8 mouse cellular contexts compared by ENCODE assay signal in the genomic region with DNA sequence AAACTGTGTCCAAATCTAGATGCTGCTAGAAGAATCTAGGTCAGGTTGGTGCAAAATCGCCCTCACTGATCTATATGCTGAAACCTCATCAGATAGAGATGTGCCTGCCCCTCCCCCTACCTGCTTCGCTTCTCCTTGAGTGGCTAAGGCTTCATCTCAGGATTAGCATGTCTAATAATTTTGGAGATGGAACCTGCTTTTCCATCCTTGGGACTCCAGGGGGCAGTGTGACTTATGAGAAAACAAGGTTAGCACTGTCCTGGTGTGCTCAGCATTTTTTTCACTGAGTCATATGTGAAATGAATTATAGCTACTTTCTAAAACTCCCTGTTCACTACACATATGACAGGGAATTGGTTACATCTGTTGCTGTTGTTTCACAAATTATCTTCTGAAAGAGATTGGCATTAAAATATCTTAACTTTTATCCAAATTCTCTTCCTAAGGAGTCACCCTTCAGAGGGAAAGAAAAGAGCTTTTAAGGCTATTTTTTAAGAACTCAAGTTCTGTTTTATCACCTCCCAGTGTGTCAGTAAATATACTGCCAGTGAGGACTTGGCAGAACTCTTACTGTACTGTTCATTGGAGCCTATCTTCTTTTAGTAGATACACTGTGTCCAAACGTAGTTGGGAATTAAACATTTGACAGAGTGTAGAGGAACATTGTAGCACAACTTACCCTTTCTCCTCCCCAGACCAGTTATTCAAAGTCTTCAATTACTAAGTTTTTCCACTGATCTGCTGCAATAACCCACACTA.
DNase-seq lines count a peak whose midpoint lies in the region; ATAC-seq and TF ChIP-seq lines count a peak whose summit lies in the region.
"Had no signal": no experiment of that assay in that cellular context is flagged by ENCODE, and none has a peak within 500 bp of the region (broad histone marks: within the 10 kb centered on the region; RNA-seq: fewer than 3 reads in every experiment).

No protein-coding gene starts in this region.

- peak; percentile 60 for DNase-seq in R1 (ENCODE audit: low read depth, low spot score)
- DNase-seq in brain, adult 2 months (ENCODE audit: low read depth, low spot score) = peak; percentile 83
- DNase-seq in layer of hippocampus, adult 18-20 months (ENCODE audit: low spot score in 2 of 2) = peak; percentile 10 to 78
- peak; percentile 85 for DNase-seq in lung, postnatal 0 days (ENCODE audit: low spot score)
- peak; percentile 22 for DNase-seq in stomach, postnatal 0 days (ENCODE audit: low spot score)

- H3K9ac ChIP-seq in forebrain, embryonic 13.5 days = no peak overlapping the region
- no peak overlapping the region for H3K9ac ChIP-seq in lung, postnatal 0 days (replicated peaks; ENCODE audit: low read depth)
- H3K9ac ChIP-seq in stomach, postnatal 0 days (ENCODE audit: low read length) = no peak overlapping the region
- H3K9ac ChIP-seq: embryonic facial prominence, embryonic 15.5 days had no signal

- H3K4me2 ChIP-seq in forebrain, embryonic 13.5 days = no peak overlapping the region
- no peak overlapping the region for H3K4me2 ChIP-seq in lung, postnatal 0 days (replicated peaks; ENCODE audit: low read depth, low read length)
- H3K4me2 ChIP-seq in stomach, postnatal 0 days (replicated peaks; ENCODE audit: low read depth) = no peak overlapping the region
- H3K4me2 ChIP-seq: embryonic facial prominence, embryonic 15.5 days had no signal

- H3K9me3 ChIP-seq in forebrain, embryonic 13.5 days (replicated peaks) = no peaks in the 10 kb centered on the region
- no peaks in the 10 kb centered on the region for H3K9me3 ChIP-seq in lung, postnatal 0 days (ENCODE audit: low read length)
- H3K9me3 ChIP-seq in stomach, postnatal 0 days (ENCODE audit: control insufficient read depth, low read length) = no peaks in the 10 kb centered on the region
- H3K9me3 ChIP-seq: embryonic facial prominence, embryonic 15.5 days had no signal

- H3K4me1 ChIP-seq in forebrain, embryonic 13.5 days = no peaks in the 10 kb centered on the region
- no peaks in the 10 kb centered on the region; the same call in 1 of the 2 replicates for H3K4me1 ChIP-seq in lung, postnatal 0 days (ENCODE audit: insufficient read depth, low read depth, low read length)
- no peaks in the 10 kb centered on the region for H3K4me1 ChIP-seq in stomach, postnatal 0 days (replicated peaks; ENCODE audit: control insufficient read depth, insufficient read depth)
- H3K4me1 ChIP-seq: embryonic facial prominence, embryonic 15.5 days had no signal

- H3K4me3 ChIP-seq in forebrain, embryonic 13.5 days = no peak overlapping the region
- H3K4me3 ChIP-seq in lung, postnatal 0 days (ENCODE audit: low read depth, low read length) = no peak overlapping the region
- H3K4me3 ChIP-seq in stomach, postnatal 0 days (ENCODE audit: low read depth, low read length) = no peak overlapping the region
- H3K4me3 ChIP-seq: embryonic facial prominence, embryonic 15.5 days had no signal

- ATAC-seq in forebrain, embryonic 13.5 days = peak; percentile 48; the same call in 1 of the 2 replicates
- ATAC-seq in hematopoietic stem cell, adult 5-6 weeks (replicated peaks in 1 of 2; ENCODE audit: insufficient read depth in 1 of 2, low FRiP score in 2 of 2, low TSS enrichment in 1 of 2, low read depth in 1 of 2, poor library complexity in 2 of 2, severe bottlenecking in 2 of 2) = peak; percentile 82 to 89
- peak; percentile 75 for ATAC-seq in lung, postnatal 0 days
- ATAC-seq in stomach, postnatal 0 days (ENCODE audit: low FRiP score, low TSS enrichment) = peak; percentile 73

- 52% methylated on average over 3 of the region's 3 CpGs for WGBS in forebrain, embryonic 13.5 days
- WGBS in lung, postnatal 0 days = 31% methylated on average over 3 of the region's 3 CpGs
- 34% methylated on average over 3 of the region's 3 CpGs for WGBS in stomach, postnatal 0 days

- peak; percentile 73 for TF ChIP-seq CTCF in lung, postnatal 0 days (IDR thresholded peaks at IDR 0.05)
- TF ChIP-seq CTCF in stomach, postnatal 0 days (IDR thresholded peaks at IDR 0.05; ENCODE audit: low read depth) = peak; percentile 74

- no peaks in the 10 kb centered on the region for H3K27me3 ChIP-seq in forebrain, embryonic 13.5 days
- H3K27me3 ChIP-seq in lung, postnatal 0 days (replicated peaks; ENCODE audit: insufficient read depth, low read length) = no peaks in the 10 kb centered on the region
- H3K27me3 ChIP-seq in stomach, postnatal 0 days (ENCODE audit: control insufficient read depth, insufficient read depth, low read length) = no peaks in the 10 kb centered on the region
- H3K27me3 ChIP-seq: embryonic facial prominence, embryonic 15.5 days had no signal

- H3K36me3 ChIP-seq in forebrain, embryonic 13.5 days (ENCODE audit: poor library complexity, severe bottlenecking) = no peaks in the 10 kb centered on the region
- no peaks in the 10 kb centered on the region for H3K36me3 ChIP-seq in lung, postnatal 0 days (ENCODE audit: insufficient read depth, low read length)
- no peaks in the 10 kb centered on the region for H3K36me3 ChIP-seq in stomach, postnatal 0 days (ENCODE audit: control insufficient read depth, insufficient read depth, low read length)
- H3K36me3 ChIP-seq: embryonic facial prominence, embryonic 15.5 days had no signal

- no peak overlapping the region for H3K27ac ChIP-seq in forebrain, embryonic 13.5 days
- H3K27ac ChIP-seq in lung, postnatal 0 days (ENCODE audit: low read length) = no peak overlapping the region
- H3K27ac ChIP-seq in stomach, postnatal 0 days (replicated peaks) = no peak overlapping the region
- H3K27ac ChIP-seq: embryonic facial prominence, embryonic 15.5 days had no signal

- no peak for TF ChIP-seq EP300 in lung, postnatal 0 days (IDR thresholded peaks at IDR 0.05)
- TF ChIP-seq EP300 in stomach, postnatal 0 days (optimal IDR thresholded peaks at IDR 0.05) = no peak

Comparison
In these comparisons a context has a peak if more than half of its experiments do, and no peak if none do; other contexts are left out.
1. DNase-seq: peak in every context shown above with its lines; median percentile 85 in lung, postnatal 0 days; 83 in brain, adult 2 months; 60 in R1; 44 in layer of hippocampus, adult 18-20 months; 22 in stomach, postnatal 0 days.